Mouse (Mus musculus): ENCODE results near the gene Saal1. TPM values are rescaled to one million over a fixed set of nuclear protein-coding genes. Genes with fewer than 3 reads are reported as not detected.
"Not testable (repeated sequence)": the region's sequence is repeated elsewhere in the genome, so short reads cannot be mapped to it uniquely, and the experiment has no call there.

The Saal1 gene
- polyA plus RNA-seq, 1 experiment from 2014 or later: 20.3 TPM

- H3K4me3 ChIP-seq (replicated peaks; ENCODE audit: low read depth, low read length): no peak overlapping the region
- ATAC-seq (replicated peaks; ENCODE audit: low FRiP score, low read depth): no peak
- 42% methylated on average over 18 of the region's 18 CpGs for WGBS
- H3K9me3 ChIP-seq (replicated peaks; ENCODE audit: low read length): no peaks in the 10 kb centered on the region
- no peaks in the 10 kb centered on the region for H3K4me1 ChIP-seq (replicated peaks; ENCODE audit: insufficient read depth, low read length)
- H3K36me3 ChIP-seq (ENCODE audit: insufficient read depth, low read length): no peaks in the 10 kb centered on the region
- DNase-seq (ENCODE audit: low spot score): no peak
- H3K9ac ChIP-seq (ENCODE audit: low read depth, low read length): no peak overlapping the region
- no peak for TF ChIP-seq CTCF (IDR thresholded peaks at IDR 0.05; ENCODE audit: low read depth)
- no peaks in the 10 kb centered on the region for H3K27me3 ChIP-seq (ENCODE audit: insufficient read depth, low read length)
- H3K27ac ChIP-seq: no peak overlapping the region
- H3K4me2 ChIP-seq (ENCODE audit: low read length): no peak overlapping the region
These were observed 48.8 kb downstream of the Saal1 start for GRCm38 (mm10) chr7:46661591-46662090.

GRCm38 (mm10) chr7:46652279-46652678 is 58.2 kb downstream of the Saal1 start:
- WGBS: 61% methylated on average over 2 of the region's 2 CpGs
- DNase-seq (ENCODE audit: low spot score) (no peak), ATAC-seq (replicated peaks; ENCODE audit: low FRiP score, low read depth) (no peak)
- H3K9ac ChIP-seq (ENCODE audit: low read depth, low read length): no peak overlapping the region
- no peaks in the 10 kb centered on the region for H3K9me3 ChIP-seq (replicated peaks; ENCODE audit: low read length)
- no peaks in the 10 kb centered on the region for H3K36me3 ChIP-seq (ENCODE audit: insufficient read depth, low read length)
- H3K4me2 ChIP-seq (ENCODE audit: low read length): no peak overlapping the region
- H3K27me3 ChIP-seq (ENCODE audit: insufficient read depth, low read length): no peaks in the 10 kb centered on the region
- no peak overlapping the region for H3K4me3 ChIP-seq (replicated peaks; ENCODE audit: low read depth, low read length)
- TF ChIP-seq CTCF (IDR thresholded peaks at IDR 0.05; ENCODE audit: low read depth): no peak
- H3K27ac ChIP-seq: no peak overlapping the region
- no peaks in the 10 kb centered on the region for H3K4me1 ChIP-seq (replicated peaks; ENCODE audit: insufficient read depth, low read length)

- 45% methylated on average over 5 of the region's 5 CpGs for WGBS
- H3K4me1 ChIP-seq (replicated peaks; ENCODE audit: insufficient read depth, low read length); H3K4me3 ChIP-seq (replicated peaks; ENCODE audit: low read depth, low read length): not testable (repeated sequence)
These were observed 60.2 kb downstream of the Saal1 start for GRCm38 (mm10) chr7:46650231-46650630.

DNA sequence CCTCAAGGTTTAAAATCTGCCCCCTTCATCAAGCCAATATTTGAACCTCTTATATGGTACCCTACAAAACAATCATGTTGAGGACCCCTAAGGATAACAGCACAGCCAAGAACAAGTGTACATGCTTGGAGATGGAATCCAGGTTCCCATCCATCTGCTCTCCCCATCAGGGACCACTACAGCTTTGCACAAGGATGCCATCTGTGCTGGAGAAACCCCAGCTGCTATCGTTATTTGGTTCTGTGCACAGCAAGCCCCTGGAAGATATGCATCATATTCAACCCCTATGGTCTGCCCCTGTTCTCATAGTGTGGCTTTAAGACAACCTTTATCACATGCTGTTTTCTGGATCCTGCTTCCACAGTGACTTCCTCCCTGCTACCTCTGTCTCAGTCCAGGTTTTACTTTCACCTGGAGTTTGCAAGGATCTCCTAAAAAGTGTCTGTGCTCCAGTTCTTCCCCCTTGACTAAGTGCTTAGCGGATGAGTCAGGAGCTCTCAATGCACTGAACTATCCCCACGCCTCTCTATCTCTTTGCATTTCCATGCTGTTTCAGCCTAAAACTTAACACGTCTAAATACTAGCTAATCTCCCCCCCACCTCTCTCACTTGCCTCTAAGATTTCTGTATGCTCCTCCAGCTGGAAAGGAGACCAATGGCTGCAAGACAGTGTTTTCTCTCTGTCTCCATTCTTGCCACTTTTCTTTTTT is 61.9 kb downstream of the Saal1 start:
- ATAC-seq (replicated peaks; ENCODE audit: low FRiP score, low read depth) (no peak), DNase-seq (ENCODE audit: low spot score) (no peak)
- H3K9ac ChIP-seq (ENCODE audit: low read depth, low read length): no peak overlapping the region
- H3K9me3 ChIP-seq (replicated peaks; ENCODE audit: low read length): no peaks in the 10 kb centered on the region
- no peaks in the 10 kb centered on the region for H3K4me1 ChIP-seq (replicated peaks; ENCODE audit: insufficient read depth, low read length)
- 74% methylated on average over 4 of the region's 4 CpGs for WGBS
- H3K4me3 ChIP-seq (replicated peaks; ENCODE audit: low read depth, low read length): no peak overlapping the region
- H3K27ac ChIP-seq: no peak overlapping the region
- H3K36me3 ChIP-seq (ENCODE audit: insufficient read depth, low read length): no peaks in the 10 kb centered on the region
- no peaks in the 10 kb centered on the region for H3K27me3 ChIP-seq (ENCODE audit: insufficient read depth, low read length)
- H3K4me2 ChIP-seq (ENCODE audit: low read length): no peak overlapping the region
- TF ChIP-seq CTCF (IDR thresholded peaks at IDR 0.05; ENCODE audit: low read depth): no peak

More at GRCm38 (mm10) chr7:46650231-46650630, 60.2 kb downstream of the Saal1 start:
- not testable (repeated sequence) for H3K9ac ChIP-seq (ENCODE audit: low read depth, low read length); H3K27ac ChIP-seq; H3K36me3 ChIP-seq (ENCODE audit: insufficient read depth, low read length); H3K4me2 ChIP-seq (ENCODE audit: low read length); ATAC-seq (replicated peaks; ENCODE audit: low FRiP score, low read depth); H3K27me3 ChIP-seq (ENCODE audit: insufficient read depth, low read length); H3K9me3 ChIP-seq (replicated peaks; ENCODE audit: low read length)
- peak; percentile 41 for DNase-seq (ENCODE audit: low spot score)

DNA sequence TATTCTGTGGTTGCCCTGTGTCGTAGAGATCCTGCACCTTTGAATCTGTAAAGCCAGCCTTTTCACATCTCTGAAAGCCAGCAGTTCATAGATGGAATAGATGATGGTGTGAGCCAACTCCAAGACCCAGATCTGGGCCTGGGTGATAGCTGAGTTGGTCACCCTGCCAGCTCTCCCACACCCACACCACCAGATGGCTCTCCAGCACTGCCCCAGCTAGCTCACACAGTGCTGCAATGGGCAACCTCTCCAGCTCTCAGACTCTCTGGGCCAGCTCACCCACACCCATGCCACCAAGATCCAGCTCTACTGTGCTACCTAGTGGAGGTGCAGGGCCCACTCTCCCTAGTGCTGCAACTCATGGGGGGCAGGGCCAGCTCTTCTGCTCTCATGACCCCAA is 67.3 kb downstream of the Saal1 start:
- peaks cover 3% of the 10 kb centered on the region; the same call in 1 of the 2 replicates for H3K4me1 ChIP-seq (replicated peaks; ENCODE audit: insufficient read depth, low read length)
- H3K36me3 ChIP-seq (ENCODE audit: insufficient read depth, low read length): no peaks in the 10 kb centered on the region
- no peaks in the 10 kb centered on the region for H3K27me3 ChIP-seq (ENCODE audit: insufficient read depth, low read length)
- no peak overlapping the region for H3K4me3 ChIP-seq (replicated peaks; ENCODE audit: low read depth, low read length)
- no peak for ATAC-seq (replicated peaks; ENCODE audit: low FRiP score, low read depth)
- no peaks in the 10 kb centered on the region for H3K9me3 ChIP-seq (replicated peaks; ENCODE audit: low read length)
- no peak overlapping the region for H3K27ac ChIP-seq
- no peak for DNase-seq (ENCODE audit: low spot score)
- no peak overlapping the region for H3K9ac ChIP-seq (ENCODE audit: low read depth, low read length)
- TF ChIP-seq CTCF (IDR thresholded peaks at IDR 0.05; ENCODE audit: low read depth): peak; percentile 48
- WGBS: 85% methylated on average over 1 of the region's 1 CpGs
- H3K4me2 ChIP-seq (ENCODE audit: low read length): no peak overlapping the region

- Histone ChIP-seq H3K9ac (ENCODE audit: low read depth, low read length) (no peak overlapping the region), H3K36me3 (ENCODE audit: insufficient read depth, low read length) (no peaks in the 10 kb centered on the region), H3K4me3 (replicated peaks; ENCODE audit: low read depth, low read length) (peak overlapping the region; percentile 76), H3K27me3 (ENCODE audit: insufficient read depth, low read length) (no peaks in the 10 kb centered on the region), H3K9me3 (replicated peaks; ENCODE audit: low read length) (no peaks in the 10 kb centered on the region), H3K4me2 (ENCODE audit: low read length) (peak overlapping the region; percentile 97), H3K27ac (no peak overlapping the region), H3K4me1 (replicated peaks; ENCODE audit: insufficient read depth, low read length) (peaks cover 3% of the 10 kb centered on the region; the same call in 1 of the 2 replicates)
- 20% methylated on average over 17 of the region's 17 CpGs for WGBS
- TF ChIP-seq CTCF (IDR thresholded peaks at IDR 0.05; ENCODE audit: low read depth): no peak
- DNase-seq (ENCODE audit: low spot score) (no peak), ATAC-seq (replicated peaks; ENCODE audit: low FRiP score, low read depth) (no peak)
These were observed 70.4 kb downstream of the Saal1 start for GRCm38 (mm10) chr7:46640062-46640461.
